Mouse (Mus musculus) spleen, adult 2 months (tissue): Measurements from ENCODE around the gene Tpst2. TPM values are rescaled to one million over a fixed set of nuclear protein-coding genes. Genes with fewer than 3 reads are reported as not detected.

Source experiments
- DNase-seq, 2 experiments: peaks; one replicate each; pipeline versions ENCODE4 v3.0.0 to v3.0.0-alpha.2; 2012 to 2021; ENCODE audit warnings: low spot score in 2 of 2, low read depth in 1 of 2
- H3K27ac ChIP-seq: fragments of 200-500 bp; 2 replicates; pipeline ENCODE4 v1.5.1; 2012; ENCODE audit warnings: low read length, inconsistent platforms; ENCODE audit not compliant: insufficient read depth
- H3K27me3 ChIP-seq: fragments of 200-500 bp; 2 replicates; pipeline ENCODE4 v1.6.1; 2012; ENCODE audit warnings: mild to moderate bottlenecking, moderate library complexity, low read length, inconsistent platforms; ENCODE audit not compliant: control insufficient read depth, insufficient read depth
- H3K36me3 ChIP-seq: fragments of 200-500 bp; 2 replicates; pipeline ENCODE4 v1.6.1; 2012; ENCODE audit warnings: mild to moderate bottlenecking, low read length, inconsistent platforms; ENCODE audit not compliant: control insufficient read depth, insufficient read depth
- H3K4me1 ChIP-seq: fragments of 200-500 bp; 2 replicates; pipeline ENCODE4 v1.6.1; 2011; ENCODE audit warnings: inconsistent platforms; ENCODE audit not compliant: control insufficient read depth, insufficient read depth, insufficient read length
- H3K4me3 ChIP-seq: fragments of 200-500 bp; 2 replicates; pipeline ENCODE4 v1.5.1; 2011; ENCODE audit warnings: mild to moderate bottlenecking, inconsistent platforms; ENCODE audit not compliant: insufficient read depth, insufficient read length; ENCODE audit errors: extremely low read depth
- CTCF ChIP-seq: fragments of 200-500 bp; IDR thresholded peaks from 2 replicates; pipeline ENCODE4 v1.5.1; 2011; ENCODE audit warnings: mild to moderate bottlenecking, inconsistent platforms; ENCODE audit not compliant: insufficient read depth, insufficient read length, insufficient replicate concordance; ENCODE audit errors: extremely low read depth
- POLR2A ChIP-seq: fragments of 200-500 bp; IDR thresholded peaks from 2 replicates; pipeline ENCODE4 v1.6.1; 2011; ENCODE audit warnings: low read depth, low read length, inconsistent platforms
- WGBS: fragments of 180-500 bp; shearing (Covaris S2); methylation state at CpG from one replicate; pipeline ENCODE4 v1.1.7; 2018; 5-methylcytosine and 5-hydroxymethylcytosine counted together
- polyA plus RNA-seq: library from polyadenylated mRNA; depleted of rRNA; stranded (reverse); fragments of >200 nt; gene quantifications from 2 replicates; pipeline ENCODE4 v1.2.3, GENCODE M21; 2012

The Tpst2 gene
- polyA plus RNA-seq, 1 experiment, result 102 TPM

- DNase-seq, result peak; percentile 69 to 75
Measured at GRCm38 (mm10) chr5:112342463-112343204, 66.1 kb downstream of the Tpst2 start, which contains the start of the genes Srrd and Hps4. TSS of gene Srrd (minus strand) at chr5:112343040. TSS of gene Hps4 (plus strand) at chr5:112343083.

GRCm38 (mm10) chr5:112343205-112343595 is 66.7 kb downstream of the Tpst2 start:
- H3K4me1 ChIP-seq, result peaks cover 5% of the 10 kb centered on the region; the same call in 1 of the 2 replicates
- H3K36me3 ChIP-seq, result peaks cover 11% of the 10 kb centered on the region
- H3K27ac ChIP-seq, result peak overlapping the region; percentile 45
- no peak for TF ChIP-seq POLR2A
- TF ChIP-seq CTCF, result no peak
- peak overlapping the region; percentile 77 for H3K4me3 ChIP-seq
- under 1% methylated on average over 24 of the region's 24 CpGs for WGBS
- no peaks in the 10 kb centered on the region for H3K27me3 ChIP-seq
- DNase-seq, result no peak

More at GRCm38 (mm10) chr5:112342463-112343204, 66.1 kb downstream of the Tpst2 start, which contains the start of the genes Srrd and Hps4:
- Histone ChIP-seq H3K36me3 (peaks cover 10% of the 10 kb centered on the region), H3K27me3 (no peaks in the 10 kb centered on the region), H3K27ac (peak within 1 kb of the TSS; percentile 45), H3K4me3 (peak within 1 kb of the TSS; percentile 77), H3K4me1 (peaks cover 5% of the 10 kb centered on the region; the same call in 1 of the 2 replicates)
- WGBS, result 2% methylated on average over 61 of the region's 64 CpGs
- TF ChIP-seq POLR2A (no peak), CTCF (no peak)

GRCm38 (mm10) chr5:112344092-112344960 is 67.8 kb downstream of the Tpst2 start:
- peaks cover 5% of the 10 kb centered on the region; the same call in 1 of the 2 replicates for H3K4me1 ChIP-seq
- no peak for DNase-seq
- H3K4me3 ChIP-seq, result no peak overlapping the region
- H3K36me3 ChIP-seq, result peaks cover 8% of the 10 kb centered on the region
- TF ChIP-seq CTCF (no peak), POLR2A (no peak)
- no peak overlapping the region for H3K27ac ChIP-seq
- no peaks in the 10 kb centered on the region for H3K27me3 ChIP-seq
- 60% methylated on average over 6 of the region's 6 CpGs for WGBS

- no peak for TF ChIP-seq CTCF
- DNase-seq, result no peak
- Histone ChIP-seq H3K27ac (no peak overlapping the region), H3K27me3 (no peaks in the 10 kb centered on the region), H3K36me3 (peaks cover 16% of the 10 kb centered on the region), H3K4me3 (no peak overlapping the region), H3K4me1 (peaks cover 5% of the 10 kb centered on the region; the same call in 1 of the 2 replicates)
- WGBS, result 78% methylated on average over 16 of the region's 16 CpGs
Measured at GRCm38 (mm10) chr5:112346211-112346965, 69.9 kb downstream of the Tpst2 start.

GRCm38 (mm10) chr5:112349169-112349568 is 72.7 kb downstream of the Tpst2 start:
- no peak overlapping the region for H3K27ac ChIP-seq
- H3K4me3 ChIP-seq, result no peak overlapping the region
- WGBS, result 95% methylated on average over 8 of the region's 8 CpGs
- no peaks in the 10 kb centered on the region for H3K27me3 ChIP-seq
- H3K4me1 ChIP-seq, result no peaks in the 10 kb centered on the region
- peaks cover 19% of the 10 kb centered on the region for H3K36me3 ChIP-seq
- DNase-seq, result no peak
- no peak for TF ChIP-seq POLR2A
- no peak for TF ChIP-seq CTCF

GRCm38 (mm10) chr5:112355493-112355892 is 79.0 kb downstream of the Tpst2 start:
- H3K27ac ChIP-seq, result no peak overlapping the region
- H3K4me1 ChIP-seq, result no peaks in the 10 kb centered on the region
- H3K27me3 ChIP-seq, result no peaks in the 10 kb centered on the region
- DNase-seq, result no peak
- H3K36me3 ChIP-seq, result peaks cover 7% of the 10 kb centered on the region
- TF ChIP-seq CTCF, result no peak
- TF ChIP-seq POLR2A, result no peak
- WGBS, result 71% methylated on average over 6 of the region's 6 CpGs
- no peak overlapping the region for H3K4me3 ChIP-seq
